Comparison of ENCODE assay signal across 17 mouse cellular contexts in genomic region chr2:74699664-74700545, GRCm38 (mm10). TPM values are rescaled to one million over a fixed set of nuclear protein-coding genes. Genes with fewer than 3 reads are reported as not detected.
DNase-seq lines count a peak whose midpoint lies in the region; ATAC-seq and TF ChIP-seq lines count a peak whose summit lies in the region.
"Had no signal": no experiment of that assay in that cellular context is flagged by ENCODE, and none has a peak within 500 bp of the region (broad histone marks: within the 10 kb centered on the region; RNA-seq: fewer than 3 reads in every experiment).

No protein-coding gene starts in this region.

- WGBS in forebrain, embryonic 11.5 days = 2% methylated on average over 23 of the region's 23 CpGs
- WGBS in forebrain, embryonic 13.5 days = 1% methylated on average over 23 of the region's 23 CpGs
- WGBS in kidney, embryonic 16.5 days = 11% methylated on average over 23 of the region's 23 CpGs
- 17% methylated on average over 23 of the region's 23 CpGs for WGBS in limb, embryonic 14.5 days
- WGBS in liver, embryonic 12.5 days (ENCODE audit: insufficient replicate concordance) = 10% methylated on average over 23 of the region's 23 CpGs

- H3K27ac ChIP-seq in forebrain, embryonic 11.5 days (ENCODE audit: low read depth, low read length) = no peak overlapping the region
- H3K27ac ChIP-seq in forebrain, embryonic 13.5 days = no peak overlapping the region
- peak overlapping the region; percentile 99 for H3K27ac ChIP-seq in kidney, embryonic 16.5 days (ENCODE audit: low read length)
- H3K27ac ChIP-seq in limb, embryonic 14.5 days (replicated peaks; ENCODE audit: low read depth, low read length) = no peak overlapping the region
- no peak overlapping the region for H3K27ac ChIP-seq in liver, embryonic 12.5 days
- H3K27ac ChIP-seq: embryonic facial prominence, embryonic 12.5 days; left cerebral cortex, adult 2 months; liver, embryonic 15.5 days; stomach, postnatal 0 days had no signal

- ATAC-seq in forebrain, embryonic 11.5 days (replicated peaks; ENCODE audit: low FRiP score) = no peak
- ATAC-seq in forebrain, embryonic 13.5 days = no peak
- no peak for ATAC-seq in kidney, embryonic 16.5 days (ENCODE audit: low FRiP score, low TSS enrichment)
- ATAC-seq in limb, embryonic 14.5 days (ENCODE audit: low FRiP score, low read depth) = no peak
- no peak for ATAC-seq in liver, embryonic 12.5 days

- no peak overlapping the region for H3K9ac ChIP-seq in forebrain, embryonic 11.5 days (ENCODE audit: low read length)
- H3K9ac ChIP-seq in forebrain, embryonic 13.5 days = no peak overlapping the region
- peak overlapping the region; percentile 99 for H3K9ac ChIP-seq in kidney, embryonic 16.5 days (replicated peaks; ENCODE audit: low read length)
- peak overlapping the region; percentile 86; the same call in 1 of the 2 replicates for H3K9ac ChIP-seq in limb, embryonic 14.5 days (ENCODE audit: low read depth, low read length, severe bottlenecking)
- H3K9ac ChIP-seq in liver, embryonic 12.5 days = no peak overlapping the region
- H3K9ac ChIP-seq: embryonic facial prominence, embryonic 12.5 days; liver, embryonic 15.5 days had no signal

- no peak for TF ChIP-seq POLR2A in limb, embryonic 14.5 days (IDR thresholded peaks at IDR 0.05; ENCODE audit: borderline replicate concordance, extremely low read depth, insufficient read depth, insufficient read length)

- peaks cover 4% of the 10 kb centered on the region for H3K4me1 ChIP-seq in forebrain, embryonic 11.5 days (replicated peaks; ENCODE audit: control insufficient read depth, insufficient read depth, low read length)
- peaks cover 16% of the 10 kb centered on the region for H3K4me1 ChIP-seq in forebrain, embryonic 13.5 days
- H3K4me1 ChIP-seq in kidney, embryonic 16.5 days (ENCODE audit: insufficient read depth, low read length) = peaks cover 49% of the 10 kb centered on the region
- peaks cover 33% of the 10 kb centered on the region for H3K4me1 ChIP-seq in limb, embryonic 14.5 days (ENCODE audit: control insufficient read depth, insufficient read depth, low read length)
- peaks cover 13% of the 10 kb centered on the region; the same call in 1 of the 2 replicates for H3K4me1 ChIP-seq in liver, embryonic 12.5 days

- H3K4me3 ChIP-seq in forebrain, embryonic 11.5 days (ENCODE audit: low read depth, low read length) = no peak overlapping the region
- no peak overlapping the region for H3K4me3 ChIP-seq in forebrain, embryonic 13.5 days
- peak overlapping the region; percentile 82 for H3K4me3 ChIP-seq in kidney, embryonic 16.5 days (ENCODE audit: low read length)
- H3K4me3 ChIP-seq in limb, embryonic 14.5 days (replicated peaks; ENCODE audit: low read length) = peak overlapping the region; percentile 55
- H3K4me3 ChIP-seq in liver, embryonic 12.5 days = no peak overlapping the region
- H3K4me3 ChIP-seq: embryonic facial prominence, embryonic 12.5 days; left cerebral cortex, adult 2 months; liver, embryonic 15.5 days had no signal

- no peaks in the 10 kb centered on the region for H3K9me3 ChIP-seq in forebrain, embryonic 11.5 days (ENCODE audit: control insufficient read depth, low read length)
- H3K9me3 ChIP-seq in forebrain, embryonic 13.5 days (replicated peaks) = no peaks in the 10 kb centered on the region
- no peaks in the 10 kb centered on the region for H3K9me3 ChIP-seq in kidney, embryonic 16.5 days (ENCODE audit: low read length)
- H3K9me3 ChIP-seq in limb, embryonic 14.5 days (ENCODE audit: control insufficient read depth, low read length) = no peaks in the 10 kb centered on the region
- H3K9me3 ChIP-seq in liver, embryonic 12.5 days (replicated peaks) = no peaks in the 10 kb centered on the region
- H3K9me3 ChIP-seq: embryonic facial prominence, embryonic 12.5 days; liver, embryonic 15.5 days had no signal

- no peak overlapping the region for H3K4me2 ChIP-seq in forebrain, embryonic 11.5 days (ENCODE audit: low read depth, low read length, severe bottlenecking)
- H3K4me2 ChIP-seq in forebrain, embryonic 13.5 days = no peak overlapping the region
- H3K4me2 ChIP-seq in kidney, embryonic 16.5 days (replicated peaks; ENCODE audit: low read depth, low read length) = peak overlapping the region; percentile 80
- peak overlapping the region; percentile 96 for H3K4me2 ChIP-seq in limb, embryonic 14.5 days (replicated peaks; ENCODE audit: low read depth, low read length, severe bottlenecking)
- H3K4me2 ChIP-seq in liver, embryonic 12.5 days = no peak overlapping the region
- H3K4me2 ChIP-seq: embryonic facial prominence, embryonic 12.5 days; liver, embryonic 15.5 days had no signal

- peaks cover 97% of the 10 kb centered on the region for H3K27me3 ChIP-seq in forebrain, embryonic 11.5 days (ENCODE audit: control insufficient read depth, insufficient read depth, low read length)
- peaks cover 99% of the 10 kb centered on the region for H3K27me3 ChIP-seq in forebrain, embryonic 13.5 days
- no peaks in the 10 kb centered on the region for H3K27me3 ChIP-seq in kidney, embryonic 16.5 days (ENCODE audit: insufficient read depth, low read length)
- peaks cover 68% of the 10 kb centered on the region for H3K27me3 ChIP-seq in limb, embryonic 14.5 days (ENCODE audit: control insufficient read depth, insufficient read depth, low read length)
- H3K27me3 ChIP-seq in liver, embryonic 12.5 days (replicated peaks) = peaks cover 100% of the 10 kb centered on the region

- no peaks in the 10 kb centered on the region for H3K36me3 ChIP-seq in forebrain, embryonic 11.5 days (ENCODE audit: control insufficient read depth, insufficient read depth, low read length)
- H3K36me3 ChIP-seq in forebrain, embryonic 13.5 days (ENCODE audit: poor library complexity, severe bottlenecking) = no peaks in the 10 kb centered on the region
- H3K36me3 ChIP-seq in kidney, embryonic 16.5 days (ENCODE audit: insufficient read depth, low read length) = no peaks in the 10 kb centered on the region
- peaks cover 6% of the 10 kb centered on the region for H3K36me3 ChIP-seq in limb, embryonic 14.5 days (ENCODE audit: control insufficient read depth, insufficient read depth, low read length)
- no peaks in the 10 kb centered on the region for H3K36me3 ChIP-seq in liver, embryonic 12.5 days
- H3K36me3 ChIP-seq: embryonic facial prominence, embryonic 12.5 days; liver, embryonic 15.5 days had no signal

- intact Hi-C loops in heart, postnatal 14 days (cut with DNase I) = loop anchor here (5.0 to 10.0 kb wide), 3 partner anchors 262 to 1425 kb away; partner anchors contain the start of gene Sp9

- peak; percentile 58 for DNase-seq in forebrain, embryonic 11.5 days (ENCODE audit: low spot score)
- peak; percentile 66 for DNase-seq in ES-CJ7 (ENCODE audit: low read depth, low spot score)
- DNase-seq in limb, embryonic 14.5 days (ENCODE audit: low spot score) = no peak
- DNase-seq in heart, postnatal 14 days = no peak
- no peak for DNase-seq in thymus, postnatal 25 days
- DNase-seq: adrenal gland, postnatal 25 days; cerebellum, postnatal 10 days; lung, postnatal 14 days; spleen, adult 18-20 months had no signal

RNA-seq across cellular contexts. Expression of gene Hoxd9, which starts 2.4 kb away (rescaled TPM):
- not detected in 2 replicates for polyA plus RNA-seq in forebrain, embryonic 11.5 days (2014; fragmentation: Nextera tagmentation; extraction: Ambion mirVana)
- not detected in 2 replicates for polyA plus RNA-seq in forebrain, embryonic 13.5 days (2015; fragmentation: Nextera tagmentation; extraction: Ambion mirVana)
- 38.2 and 38.4 TPM in 2 replicates for polyA plus RNA-seq in kidney, embryonic 16.5 days (2015; fragmentation: Nextera tagmentation; extraction: Ambion mirVana)
- polyA plus RNA-seq in limb, embryonic 14.5 days (2012; rRNA removed) = 19.6 and 25.7 TPM in 2 replicates
- polyA plus RNA-seq in limb, embryonic 14.5 days (2014; fragmentation: Nextera tagmentation; extraction: Ambion mirVana) = 7.6 and 8.7 TPM in 2 replicates
- polyA plus RNA-seq in liver, embryonic 12.5 days (2016; fragmentation: Nextera tagmentation; extraction: Ambion mirVana) = 0.06 TPM in 1 of 2 replicates, not detected in the other
- under 1 TPM; 0.12 to 0.24 TPM for total RNA-seq in heart, postnatal 14 days (2021)
- total RNA-seq: left cerebral cortex, adult 2 months had no signal
- polyA plus RNA-seq: liver, embryonic 15.5 days had no signal

RNA-seq across cellular contexts. Expression of gene Hoxd8, which starts 4.5 kb away (rescaled TPM):
- not detected in 2 replicates for polyA plus RNA-seq in forebrain, embryonic 11.5 days (2014; fragmentation: Nextera tagmentation; extraction: Ambion mirVana)
- not detected in 2 replicates for polyA plus RNA-seq in forebrain, embryonic 13.5 days (2015; fragmentation: Nextera tagmentation; extraction: Ambion mirVana)
- 41.0 and 45.6 TPM in 2 replicates for polyA plus RNA-seq in kidney, embryonic 16.5 days (2015; fragmentation: Nextera tagmentation; extraction: Ambion mirVana)
- 12.7 and 13.1 TPM in 2 replicates for polyA plus RNA-seq in limb, embryonic 14.5 days (2012; rRNA removed)
- 11.4 and 12.8 TPM in 2 replicates for polyA plus RNA-seq in limb, embryonic 14.5 days (2014; fragmentation: Nextera tagmentation; extraction: Ambion mirVana)
- polyA plus RNA-seq in liver, embryonic 12.5 days (2016; fragmentation: Nextera tagmentation; extraction: Ambion mirVana) = 0.11 and 0.14 TPM in 2 replicates
- 1 to 10 TPM; 1.5 to 1.6 TPM for total RNA-seq in heart, postnatal 14 days (2021)
- total RNA-seq: left cerebral cortex, adult 2 months had no signal

RNA-seq across cellular contexts. Expression of gene Hoxd10, which starts 8.2 kb away (rescaled TPM):
- polyA plus RNA-seq in forebrain, embryonic 11.5 days (2014; fragmentation: Nextera tagmentation; extraction: Ambion mirVana) = not detected in 2 replicates
- not detected in 2 replicates for polyA plus RNA-seq in forebrain, embryonic 13.5 days (2015; fragmentation: Nextera tagmentation; extraction: Ambion mirVana)
- 33.5 and 38.5 TPM in 2 replicates for polyA plus RNA-seq in kidney, embryonic 16.5 days (2015; fragmentation: Nextera tagmentation; extraction: Ambion mirVana)
- polyA plus RNA-seq in limb, embryonic 14.5 days (2012; rRNA removed) = 37.9 and 39.4 TPM in 2 replicates
- 18.3 and 26.1 TPM in 2 replicates for polyA plus RNA-seq in limb, embryonic 14.5 days (2014; fragmentation: Nextera tagmentation; extraction: Ambion mirVana)
- polyA plus RNA-seq in liver, embryonic 12.5 days (2016; fragmentation: Nextera tagmentation; extraction: Ambion mirVana) = not detected in 2 replicates
- total RNA-seq in heart, postnatal 14 days (2021) = under 1 TPM in 1 of 2 experiments, not detected in 1; 0.14 TPM
- total RNA-seq: adrenal gland, postnatal 25 days; heart, postnatal 25 days; left cerebral cortex, adult 2 months had no signal
- polyA plus RNA-seq: embryonic facial prominence, embryonic 12.5 days; liver, embryonic 15.5 days; stomach, postnatal 0 days had no signal

RNA-seq across cellular contexts. Expression of gene Hoxd3, which starts 11.8 kb away (rescaled TPM):
- 0.08 and 0.19 TPM in 2 replicates for polyA plus RNA-seq in forebrain, embryonic 11.5 days (2014; fragmentation: Nextera tagmentation; extraction: Ambion mirVana)
- not detected in 2 replicates for polyA plus RNA-seq in forebrain, embryonic 13.5 days (2015; fragmentation: Nextera tagmentation; extraction: Ambion mirVana)
- polyA plus RNA-seq in kidney, embryonic 16.5 days (2015; fragmentation: Nextera tagmentation; extraction: Ambion mirVana) = 14.6 and 15.4 TPM in 2 replicates
- 2.3 and 2.8 TPM in 2 replicates for polyA plus RNA-seq in limb, embryonic 14.5 days (2012; rRNA removed)
- 0.59 and 0.95 TPM in 2 replicates for polyA plus RNA-seq in limb, embryonic 14.5 days (2014; fragmentation: Nextera tagmentation; extraction: Ambion mirVana)
- 0.18 and 0.30 TPM in 2 replicates for polyA plus RNA-seq in liver, embryonic 12.5 days (2016; fragmentation: Nextera tagmentation; extraction: Ambion mirVana)
- total RNA-seq in heart, postnatal 14 days (2021) = not detected
- total RNA-seq: heart, postnatal 25 days; left cerebral cortex, adult 2 months had no signal
- polyA plus RNA-seq: liver, embryonic 15.5 days had no signal

RNA-seq across cellular contexts. Expression of gene Hoxd4, which starts 11.8 kb away (rescaled TPM):
- polyA plus RNA-seq in forebrain, embryonic 11.5 days (2014; fragmentation: Nextera tagmentation; extraction: Ambion mirVana) = not detected in 2 replicates
- not detected in 2 replicates for polyA plus RNA-seq in forebrain, embryonic 13.5 days (2015; fragmentation: Nextera tagmentation; extraction: Ambion mirVana)
- 4.5 and 4.9 TPM in 2 replicates for polyA plus RNA-seq in kidney, embryonic 16.5 days (2015; fragmentation: Nextera tagmentation; extraction: Ambion mirVana)
- polyA plus RNA-seq in limb, embryonic 14.5 days (2012; rRNA removed) = 14.7 and 17.8 TPM in 2 replicates
- polyA plus RNA-seq in limb, embryonic 14.5 days (2014; fragmentation: Nextera tagmentation; extraction: Ambion mirVana) = 0.63 and 0.73 TPM in 2 replicates
- not detected in 2 replicates for polyA plus RNA-seq in liver, embryonic 12.5 days (2016; fragmentation: Nextera tagmentation; extraction: Ambion mirVana)
- total RNA-seq in heart, postnatal 14 days (2021) = under 1 TPM; 0.36 to 0.51 TPM
- total RNA-seq: left cerebral cortex, adult 2 months had no signal
- polyA plus RNA-seq: liver, embryonic 15.5 days had no signal

Comparison
In these comparisons a context has a peak if more than half of its experiments do, and no peak if none do; other contexts are left out.
1. DNase-seq: peak in forebrain, embryonic 11.5 days (single experiment) and ES-CJ7 (single experiment); none in limb, embryonic 14.5 days (single experiment), heart, postnatal 14 days (0 of 2) and thymus, postnatal 25 days (single experiment).
2. H3K4me2 ChIP-seq: peak in kidney, embryonic 16.5 days (single experiment) and limb, embryonic 14.5 days (single experiment); none in forebrain, embryonic 11.5 days (single experiment), forebrain, embryonic 13.5 days (single experiment) and liver, embryonic 12.5 days (single experiment).
3. H3K4me3 ChIP-seq: peak in kidney, embryonic 16.5 days (single experiment) and limb, embryonic 14.5 days (single experiment); none in forebrain, embryonic 11.5 days (single experiment), forebrain, embryonic 13.5 days (single experiment) and liver, embryonic 12.5 days (single experiment).
4. H3K9ac ChIP-seq: peak in kidney, embryonic 16.5 days (single experiment) and limb, embryonic 14.5 days (single experiment); none in forebrain, embryonic 11.5 days (single experiment), forebrain, embryonic 13.5 days (single experiment) and liver, embryonic 12.5 days (single experiment).
5. RNA of gene Hoxd8, which starts 4.5 kb away (polyA plus RNA-seq): 41.0 to 45.6 TPM in kidney, embryonic 16.5 days and 11.4 to 13.1 TPM in limb, embryonic 14.5 days; 0.11 to 0.14 TPM in liver, embryonic 12.5 days, not detected in forebrain, embryonic 13.5 days and not detected in forebrain, embryonic 11.5 days; every median in the first group is over 10 times any median in the second.
6. RNA of gene Hoxd10, which starts 8.2 kb away (polyA plus RNA-seq): 18.3 to 39.4 TPM in limb, embryonic 14.5 days and 33.5 to 38.5 TPM in kidney, embryonic 16.5 days; not detected in liver, embryonic 12.5 days, not detected in forebrain, embryonic 11.5 days and not detected in forebrain, embryonic 13.5 days; every median in the first group is over 10 times any median in the second.